Mouse (Mus musculus) liver, embryonic 14.5 days (tissue): Measurements from ENCODE around the gene 2610528A11Rik.

Source experiments
- CTCF ChIP-seq: IDR thresholded peaks from 2 replicates; pipeline ENCODE4 v1.5.1; 2016; ENCODE audit warnings: antibody characterized with exemption, low read depth, control low read depth
- EP300 ChIP-seq: IDR thresholded peaks from 2 replicates; pipeline ENCODE4 v1.6.1; 2016; ENCODE audit warnings: antibody characterized with exemption, low read depth

GRCm38 (mm10) chr14:37139051-37139710 is 25.4 kb upstream of the 2610528A11Rik start:
- TF ChIP-seq EP300, result no peak
- no peak for TF ChIP-seq CTCF
